Mouse (Mus musculus) heart, adult 2 months (tissue): ENCODE data around the gene Mbd5.

Experiments used
- CTCF ChIP-seq: fragments of 200-600 bp; IDR thresholded peaks from 2 replicates; pipeline ENCODE4 v1.8.1; 2022; ENCODE audit warnings: antibody characterized with exemption, mild to moderate bottlenecking, moderate library complexity
- POLR2A ChIP-seq: fragments of 200-500 bp; IDR thresholded peaks from 2 replicates; pipeline ENCODE4 v1.6.1; 2011; ENCODE audit warnings: mild to moderate bottlenecking, low read depth, low read length, control low read depth; ENCODE audit not compliant: insufficient read depth

DNA sequence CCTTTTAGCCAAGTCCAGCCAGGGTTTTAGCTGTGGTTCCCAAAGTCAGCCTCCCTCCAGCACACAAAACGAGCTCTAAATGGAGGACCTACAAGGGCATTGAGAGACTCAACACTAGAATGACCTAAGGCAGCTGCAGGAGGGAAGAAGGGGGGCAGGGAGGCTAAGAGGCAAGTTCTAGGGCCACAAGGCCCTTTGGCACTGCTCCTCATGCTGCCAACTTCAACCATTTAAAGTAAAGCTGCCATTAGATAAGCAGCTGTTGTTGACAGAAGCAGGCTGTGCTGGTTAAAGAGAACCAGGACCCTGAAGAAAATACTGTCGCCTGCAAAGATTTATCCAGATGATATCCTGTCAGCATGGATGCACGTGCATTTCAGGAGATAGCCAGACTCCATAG, 423.3 kb downstream of the Mbd5 start:
- TF ChIP-seq CTCF = no peak
- TF ChIP-seq POLR2A = no peak
